Mouse (Mus musculus) bone marrow macrophage, adult 2 months (primary cell): ENCODE data around the gene Lsp1. TPM values are rescaled to one million over a fixed set of nuclear protein-coding genes. Genes with fewer than 3 reads are reported as not detected.
A peak's percentile ranks its signal among the peaks of the same experiment; 100 is the strongest.

Source experiments
- H3K27ac ChIP-seq: 2 replicates; pipeline ENCODE4 v1.5.1; 2012; ENCODE audit warnings: low read depth, low read length; ENCODE audit not compliant: insufficient read depth
- H3K4me1 ChIP-seq: 2 replicates; pipeline ENCODE4 v1.6.1; 2012; ENCODE audit warnings: low read length; ENCODE audit not compliant: control insufficient read depth, insufficient read depth
- H3K4me3 ChIP-seq: 2 replicates; pipeline ENCODE4 v1.5.1; 2012; ENCODE audit warnings: mild to moderate bottlenecking, low read length, moderate library complexity; ENCODE audit not compliant: insufficient read depth
- CTCF ChIP-seq: IDR thresholded peaks from 2 replicates; pipeline ENCODE4 v1.5.1; 2012; ENCODE audit warnings: low read depth, mild to moderate bottlenecking, low read length, moderate library complexity
- POLR2A ChIP-seq: IDR thresholded peaks from 2 replicates; pipeline ENCODE4 v1.6.1; 2012; ENCODE audit warnings: mild to moderate bottlenecking, low read depth, low read length, borderline replicate concordance
- polyA plus RNA-seq: library from polyadenylated mRNA; stranded (reverse); fragments of >200 nt; gene quantifications from 2 replicates; pipeline ENCODE4 v1.2.4, GENCODE M21; 2012; ENCODE audit not compliant: missing spikeins, insufficient read depth, insufficient read length

The Lsp1 gene
- polyA plus RNA-seq, 1 experiment, result 327 TPM

DNA sequence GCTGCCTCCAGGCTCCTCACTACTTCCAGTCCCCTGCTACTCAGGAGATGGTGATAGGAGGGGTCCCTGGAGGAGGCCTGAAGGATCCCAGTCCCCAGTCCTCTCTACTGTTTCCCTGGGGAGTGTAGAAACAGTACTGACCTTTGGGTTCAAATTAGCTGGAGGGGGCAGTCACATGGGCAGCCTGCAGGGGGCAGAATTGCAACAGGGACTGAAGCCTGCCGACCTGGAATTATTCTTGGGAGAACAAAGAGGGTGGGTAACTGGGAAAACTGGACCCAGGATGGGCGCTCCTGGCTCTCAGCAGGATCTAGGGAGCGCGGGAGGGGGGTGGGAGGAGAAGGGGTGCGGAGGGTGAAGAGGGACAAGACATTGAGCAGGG lies 20.6 kb downstream of the Lsp1 start:
- Histone ChIP-seq H3K4me3 (no peak overlapping the region), H3K4me1 (no peaks in the 10 kb centered on the region), H3K27ac (no peak overlapping the region)
- TF ChIP-seq POLR2A (no peak), CTCF (peak; percentile 61)

DNA sequence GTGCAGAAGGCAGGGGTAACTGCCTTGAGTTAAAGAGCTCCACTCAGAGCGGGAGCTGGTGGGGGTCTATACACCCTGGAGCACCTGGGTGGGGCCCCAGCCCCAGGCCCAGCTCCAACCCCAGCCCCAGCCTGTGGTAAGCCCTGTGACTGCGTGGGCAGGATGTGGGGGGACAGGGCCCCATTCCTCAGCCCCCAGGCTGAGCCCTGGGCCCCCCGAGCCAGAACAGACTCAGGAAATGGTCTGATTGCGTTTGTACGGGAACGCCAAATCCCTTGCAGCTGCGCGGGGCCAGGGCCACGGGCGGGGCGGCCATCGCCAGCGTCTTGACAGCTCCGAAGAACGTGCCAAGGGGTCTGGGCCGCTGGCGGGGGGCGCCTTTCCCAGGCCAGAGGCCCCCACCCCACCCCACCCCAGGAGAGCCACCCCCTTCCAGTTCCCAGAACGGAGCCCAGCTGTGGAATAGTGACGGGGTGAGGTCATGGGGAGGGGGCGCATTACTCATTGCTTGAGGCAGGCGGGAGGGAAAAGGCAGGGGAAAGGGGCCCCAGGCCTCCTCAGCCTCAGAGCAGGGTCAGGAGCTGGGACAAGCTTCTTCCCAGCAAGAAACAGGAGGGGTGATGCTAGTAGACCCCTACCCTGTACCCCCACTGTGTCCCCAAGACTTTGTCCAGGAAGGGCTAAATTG lies 21.1 kb downstream of the Lsp1 start:
- H3K27ac ChIP-seq, result no peak overlapping the region
- TF ChIP-seq POLR2A (no peak), CTCF (no peak)

DNA sequence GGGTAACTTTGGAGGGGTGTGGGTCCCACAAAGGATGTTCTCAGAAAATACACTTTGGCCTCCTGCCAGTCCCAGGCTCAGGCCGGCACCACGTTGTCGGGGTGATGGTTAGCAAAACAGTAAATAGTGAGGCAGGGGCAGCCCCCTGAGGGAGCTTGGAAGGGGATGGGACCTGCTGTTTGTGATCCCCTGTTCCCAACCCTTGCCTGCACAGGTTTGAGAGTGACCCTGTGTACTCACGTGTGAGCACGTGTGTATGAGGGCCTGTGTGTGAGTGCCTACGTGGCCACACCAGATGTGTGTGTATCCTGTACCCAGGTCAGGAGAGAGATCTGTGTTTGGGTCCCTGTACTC lies 21.6 kb downstream of the Lsp1 start:
- no peak for TF ChIP-seq POLR2A
- TF ChIP-seq CTCF, result no peak
- Histone ChIP-seq H3K27ac (no peak overlapping the region), H3K4me3 (no peak overlapping the region), H3K4me1 (no peaks in the 10 kb centered on the region)

More for the DNA sequence above, 21.1 kb downstream of the Lsp1 start:
- Histone ChIP-seq H3K4me3 (no peak overlapping the region), H3K4me1 (no peaks in the 10 kb centered on the region)

DNA sequence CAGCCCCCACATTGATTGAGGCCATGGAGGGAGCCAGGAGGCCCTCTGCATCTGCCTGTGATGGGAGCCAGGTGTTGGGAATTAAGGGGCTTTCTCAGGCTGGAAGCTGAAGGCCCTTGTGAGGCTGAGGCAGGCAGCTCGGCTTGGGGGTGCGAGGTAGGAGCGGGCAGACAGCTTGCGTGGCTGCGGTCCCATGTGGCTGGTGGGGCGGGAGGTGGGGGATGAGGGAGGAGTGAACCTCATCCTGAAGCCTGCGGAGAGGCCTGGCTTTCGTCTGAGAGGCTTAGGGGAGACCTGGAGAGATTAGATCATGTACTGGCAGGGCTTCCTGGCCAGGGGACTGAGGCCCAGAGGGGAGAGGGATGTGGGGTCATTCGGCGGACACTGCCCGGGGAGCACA lies 22.5 kb downstream of the Lsp1 start:
- no peak for TF ChIP-seq POLR2A
- no peak for TF ChIP-seq CTCF
- Histone ChIP-seq H3K4me1 (no peaks in the 10 kb centered on the region), H3K27ac (no peak overlapping the region), H3K4me3 (no peak overlapping the region)

DNA sequence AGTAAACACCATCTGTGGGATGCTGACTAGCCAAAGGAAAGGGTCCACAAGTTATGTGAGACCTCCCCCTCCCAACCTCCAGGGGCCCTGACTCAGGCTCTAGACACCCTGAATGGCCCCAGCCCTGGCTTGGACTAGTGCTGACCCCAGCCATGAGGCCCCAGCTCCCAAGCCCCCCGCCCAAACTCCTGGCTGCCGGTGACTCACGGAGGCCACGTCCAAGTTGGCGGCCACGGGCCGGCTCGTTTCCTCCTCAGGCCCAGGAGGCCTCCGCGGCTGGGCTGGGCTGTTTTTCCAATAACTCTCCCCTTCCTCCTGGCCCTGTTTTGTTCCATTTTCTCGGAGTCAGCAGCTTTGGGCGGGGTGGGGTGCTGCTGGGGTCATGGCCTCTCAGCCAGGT lies 24.2 kb downstream of the Lsp1 start:
- H3K27ac ChIP-seq, result no peak overlapping the region
- TF ChIP-seq POLR2A (no peak), CTCF (no peak)
- no peak overlapping the region for H3K4me3 ChIP-seq
- H3K4me1 ChIP-seq, result no peaks in the 10 kb centered on the region

DNA sequence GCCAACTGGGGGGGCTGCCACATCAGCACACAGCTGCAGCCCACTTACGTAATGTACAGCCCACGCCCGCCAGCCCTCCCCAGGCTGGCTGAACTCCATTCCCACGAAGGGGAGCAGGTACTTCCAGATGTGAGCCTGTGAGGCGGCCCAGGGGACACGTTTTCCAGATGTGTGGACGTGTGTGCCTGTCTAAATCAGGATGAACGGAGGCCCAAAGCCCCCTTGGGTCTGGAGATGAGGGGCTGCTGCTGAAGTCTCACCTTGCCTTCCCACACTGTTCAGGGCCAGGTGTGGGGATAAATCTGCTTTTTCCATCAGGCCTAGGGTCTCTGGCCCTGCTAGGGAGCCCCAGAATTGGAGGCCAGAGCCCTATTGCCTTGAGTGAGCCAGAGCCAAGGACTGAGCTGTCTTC lies 26.1 kb downstream of the Lsp1 start:
- TF ChIP-seq CTCF (no peak), POLR2A (no peak)
- no peak overlapping the region for H3K27ac ChIP-seq
- H3K4me1 ChIP-seq, result no peaks in the 10 kb centered on the region
- no peak overlapping the region for H3K4me3 ChIP-seq

DNA sequence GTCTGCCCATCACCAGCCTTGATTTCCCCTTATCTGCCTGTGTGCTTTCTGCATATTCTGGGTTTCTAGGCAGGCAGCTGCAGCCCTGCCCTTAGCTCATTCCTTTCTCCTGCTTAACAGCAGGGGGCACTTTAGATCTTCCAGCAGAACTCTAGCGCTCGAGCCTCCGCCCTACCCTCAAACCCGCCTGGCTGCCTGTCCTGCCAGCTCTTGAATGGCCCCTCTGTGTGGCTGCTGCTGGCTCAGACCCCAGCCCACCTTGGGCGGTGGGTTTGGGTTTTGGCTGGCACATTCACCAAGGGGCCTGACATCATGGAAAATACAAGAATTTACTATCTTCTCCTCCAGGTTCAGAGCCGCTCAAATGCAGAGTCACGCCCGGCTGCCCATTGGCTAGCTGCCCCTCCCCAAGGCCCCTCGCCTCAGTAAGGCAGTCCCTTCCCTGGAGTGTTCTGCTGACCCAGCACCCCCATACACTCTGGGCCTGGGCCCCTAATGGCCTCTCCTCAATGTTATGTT lies 26.8 kb downstream of the Lsp1 start:
- H3K27ac ChIP-seq, result no peak overlapping the region
- H3K4me3 ChIP-seq, result no peak overlapping the region
- TF ChIP-seq POLR2A, result no peak
- no peak for TF ChIP-seq CTCF
- no peaks in the 10 kb centered on the region for H3K4me1 ChIP-seq

DNA sequence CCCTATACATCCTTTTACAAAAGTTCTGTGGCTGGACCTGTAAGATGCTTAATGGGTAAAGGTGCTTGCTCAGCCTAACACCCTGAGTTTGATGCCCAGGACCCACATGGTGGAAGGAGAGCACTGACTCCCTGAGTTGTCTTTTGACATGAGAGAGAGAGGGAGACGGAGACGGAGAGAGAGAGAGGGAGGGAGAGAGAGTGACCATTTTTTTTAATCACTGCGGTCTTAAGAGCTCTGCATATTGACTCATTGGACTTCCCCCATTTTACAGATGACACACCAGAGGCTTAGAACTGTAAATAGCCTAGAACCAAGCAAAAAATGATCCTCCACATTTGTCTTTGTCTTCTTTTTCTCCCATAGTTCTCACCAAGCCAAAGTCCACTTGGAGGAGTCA lies 27.4 kb downstream of the Lsp1 start:
- Histone ChIP-seq H3K4me3 (no peak overlapping the region), H3K27ac (no peak overlapping the region), H3K4me1 (no peaks in the 10 kb centered on the region)
- no peak for TF ChIP-seq POLR2A
- no peak for TF ChIP-seq CTCF

DNA sequence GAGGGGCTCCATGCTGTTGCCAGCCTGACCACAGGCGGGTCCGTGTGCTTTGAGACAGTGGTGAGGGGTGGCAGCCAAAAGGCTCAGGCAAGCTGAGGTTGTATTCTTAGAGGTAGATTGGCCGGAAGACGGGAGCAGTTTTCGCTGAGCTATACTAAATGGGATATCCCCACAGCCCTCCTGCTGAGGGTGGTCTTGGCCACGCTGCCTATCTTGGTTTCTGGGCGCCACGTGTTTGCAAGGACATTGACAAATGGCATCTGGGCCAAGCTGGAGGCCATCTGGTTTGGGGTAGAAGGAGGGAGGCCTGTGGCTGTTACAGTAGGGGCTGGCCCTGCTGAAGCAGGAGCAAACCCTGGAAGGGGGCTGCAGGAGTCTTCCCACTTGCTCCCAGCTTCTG lies 32.9 kb downstream of the Lsp1 start:
- TF ChIP-seq POLR2A (no peak), CTCF (no peak)
- Histone ChIP-seq H3K27ac (no peak overlapping the region), H3K4me1 (no peaks in the 10 kb centered on the region), H3K4me3 (no peak overlapping the region)

DNA sequence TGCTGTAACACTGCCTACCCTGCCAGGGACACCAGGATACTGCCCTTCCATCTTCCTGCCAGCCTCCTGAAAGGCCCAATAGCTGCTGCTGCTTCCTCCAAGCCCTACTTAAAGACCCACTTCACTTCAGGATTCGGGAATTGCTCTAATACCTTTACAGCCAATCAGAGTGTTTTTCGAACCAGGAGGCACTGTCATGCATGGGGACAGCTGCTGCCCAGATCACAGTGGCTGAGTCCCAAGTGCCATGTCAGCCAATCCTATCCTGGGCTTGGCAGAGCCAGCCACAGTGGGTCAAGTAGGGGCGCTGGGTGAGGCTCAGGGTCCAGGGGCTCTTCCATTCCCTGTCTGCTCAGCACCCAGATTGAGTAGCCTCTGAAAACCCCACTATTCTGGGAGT lies 35.5 kb downstream of the Lsp1 start:
- Histone ChIP-seq H3K27ac (no peak overlapping the region), H3K4me3 (no peak overlapping the region), H3K4me1 (no peaks in the 10 kb centered on the region)
- TF ChIP-seq CTCF (no peak), POLR2A (no peak)
